ENCODE assay signal across 22 mouse cellular contexts in genomic region chr3:100552171-100552570, GRCm38 (mm10).
A peak's percentile ranks its signal among the peaks of the same experiment; 100 is the strongest.
DNase-seq lines count a peak whose midpoint lies in the region; ATAC-seq lines count a peak whose summit lies in the region.
"Had no signal": no experiment of that assay in that cellular context is flagged by ENCODE, and none has a peak within 500 bp of the region (broad histone marks: within the 10 kb centered on the region; RNA-seq: fewer than 3 reads in every experiment).

No protein-coding gene starts in this region.

- no peak for ATAC-seq in heart, embryonic 11.5 days (replicated peaks; ENCODE audit: insufficient number of reproducible peaks, low FRiP score, low TSS enrichment)
- ATAC-seq in heart, embryonic 13.5 days (ENCODE audit: extremely low read depth, insufficient number of reproducible peaks, low FRiP score, low TSS enrichment) = peak; percentile 52; the same call in 1 of the 2 replicates
- ATAC-seq: activated CD4-positive, CD25-positive, alpha-beta regulatory T cell, adult 4 months; CD4-positive, CD25-positive, alpha-beta regulatory T cell, adult 4 months; Patski had no signal

- H3K27me3 ChIP-seq in heart, embryonic 10.5 days (ENCODE audit: insufficient read depth, poor library complexity, severe bottlenecking) = no peaks in the 10 kb centered on the region
- no peaks in the 10 kb centered on the region for H3K27me3 ChIP-seq in heart, embryonic 11.5 days (ENCODE audit: control insufficient read depth, insufficient read depth, low read length)
- H3K27me3 ChIP-seq in heart, embryonic 13.5 days (replicated peaks) = no peaks in the 10 kb centered on the region
- H3K27me3 ChIP-seq: CH12.LX, Patski had no signal

- H3K4me1 ChIP-seq in heart, embryonic 10.5 days = peaks cover 7% of the 10 kb centered on the region; the same call in 1 of the 2 replicates
- no peaks in the 10 kb centered on the region for H3K4me1 ChIP-seq in heart, embryonic 11.5 days (ENCODE audit: control insufficient read depth, insufficient read depth, low read length)
- peaks cover 5% of the 10 kb centered on the region for H3K4me1 ChIP-seq in heart, embryonic 13.5 days

- no peak overlapping the region for H3K27ac ChIP-seq in heart, embryonic 10.5 days
- H3K27ac ChIP-seq in heart, embryonic 11.5 days (ENCODE audit: low read depth, low read length) = no peak overlapping the region
- H3K27ac ChIP-seq in heart, embryonic 13.5 days (replicated peaks) = no peak overlapping the region

- no peaks in the 10 kb centered on the region for H3K36me3 ChIP-seq in heart, embryonic 10.5 days
- H3K36me3 ChIP-seq in heart, embryonic 11.5 days (ENCODE audit: control insufficient read depth, insufficient read depth, low read length) = no peaks in the 10 kb centered on the region
- no peaks in the 10 kb centered on the region for H3K36me3 ChIP-seq in heart, embryonic 13.5 days
- H3K36me3 ChIP-seq: G1E had no signal

- H3K9me3 ChIP-seq in heart, embryonic 10.5 days = no peaks in the 10 kb centered on the region
- H3K9me3 ChIP-seq in heart, embryonic 11.5 days (replicated peaks; ENCODE audit: control insufficient read depth, low read length) = no peaks in the 10 kb centered on the region
- no peaks in the 10 kb centered on the region for H3K9me3 ChIP-seq in heart, embryonic 13.5 days

- no peak overlapping the region for H3K9ac ChIP-seq in heart, embryonic 11.5 days (ENCODE audit: low read depth, low read length)
- no peak overlapping the region for H3K9ac ChIP-seq in heart, embryonic 13.5 days

- H3K4me2 ChIP-seq in heart, embryonic 11.5 days = no peak overlapping the region
- no peak overlapping the region for H3K4me2 ChIP-seq in heart, embryonic 13.5 days

- whole genome bisulfite sequencing in heart, embryonic 10.5 days = 93% methylated on average over 1 of the region's 3 CpGs
- WGBS in heart, embryonic 11.5 days (ENCODE audit: insufficient replicate concordance) = 86% methylated on average over 3 of the region's 3 CpGs
- 81% methylated on average over 1 of the region's 3 CpGs for WGBS in heart, embryonic 13.5 days

- H3K4me3 ChIP-seq in heart, embryonic 10.5 days = no peak overlapping the region
- H3K4me3 ChIP-seq in heart, embryonic 11.5 days (ENCODE audit: low read depth, low read length) = no peak overlapping the region
- H3K4me3 ChIP-seq in heart, embryonic 13.5 days = no peak overlapping the region

- intact Hi-C loops in heart, postnatal 25 days (cut with DNase I) = no loop called here
- intact Hi-C loops in heart, postnatal 36 days (cut with DNase I) = loop anchor here (5.0 kb wide), 1 partner anchor 195 kb away; no protein-coding TSS in a partner anchor

- DNase-seq in heart, adult 11 months = peak; percentile 52
- DNase-seq in heart, postnatal 25 days (ENCODE audit: low spot score) = no peak
- peak; percentile 9 for DNase-seq in heart, embryonic 10.5 days (ENCODE audit: low spot score)
- no peak for DNase-seq in heart, postnatal 36 days
- DNase-seq in testis, postnatal 10 days (ENCODE audit: low spot score) = peak; percentile 12
- no peak for DNase-seq in testis, postnatal 14 days (ENCODE audit: low spot score)
- DNase-seq: adrenal gland, adult 2 months; adrenal gland, adult 8-10 months; adrenal gland, postnatal 10 days; adrenal gland, postnatal 14 days; adrenal gland, postnatal 25 days; adrenal gland, postnatal 36 days; B cell, adult 2 months; cerebellum, adult 11 months; cerebellum, adult 11-12 months had no signal

Comparison
In these comparisons a context has a peak if more than half of its experiments do, and no peak if none do; other contexts are left out.
1. DNase-seq: peak in heart, adult 11 months (single experiment), heart, embryonic 10.5 days (single experiment) and testis, postnatal 10 days (single experiment); none in heart, postnatal 25 days (single experiment), heart, postnatal 36 days (0 of 2) and testis, postnatal 14 days (single experiment).